Mouse (Mus musculus): ENCODE measurements around the gene Zbed4. TPM values are rescaled to one million over a fixed set of nuclear protein-coding genes. Genes with fewer than 3 reads are reported as not detected.

The Zbed4 gene
- polyA plus RNA-seq, 1 experiment = 10.9 TPM

DNA sequence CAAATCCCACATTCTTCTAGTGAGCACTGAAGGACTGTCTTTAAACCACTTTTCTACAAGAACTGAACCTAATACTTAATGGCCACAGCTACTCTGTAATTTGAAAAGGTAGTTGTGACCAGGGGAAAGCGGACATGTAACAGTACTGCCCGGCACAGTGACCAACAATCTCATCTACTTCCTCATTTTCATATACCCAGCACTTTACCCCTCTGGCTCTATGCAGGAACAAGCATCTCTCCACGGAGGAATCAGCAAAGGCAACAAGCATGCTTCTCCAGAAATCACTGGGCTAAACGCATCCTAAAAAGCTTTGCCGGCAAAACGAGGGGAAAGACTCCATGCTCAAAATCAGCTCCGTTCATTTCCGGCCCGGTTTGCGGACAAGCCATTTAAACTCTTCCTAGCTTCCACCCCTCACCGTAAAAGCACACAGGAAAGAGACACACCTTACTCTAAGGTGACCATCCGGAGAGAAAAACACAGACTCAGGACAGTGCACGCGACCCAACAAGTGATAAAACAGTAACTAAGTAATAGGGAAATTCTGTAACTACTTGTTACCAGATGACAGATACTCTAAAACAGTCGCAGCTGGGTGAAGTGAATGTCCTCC, 18.9 kb upstream of the Zbed4 start:
- no peak for TF ChIP-seq GATA1 (IDR thresholded peaks at IDR 0.05; ENCODE audit: low read length)

DNA sequence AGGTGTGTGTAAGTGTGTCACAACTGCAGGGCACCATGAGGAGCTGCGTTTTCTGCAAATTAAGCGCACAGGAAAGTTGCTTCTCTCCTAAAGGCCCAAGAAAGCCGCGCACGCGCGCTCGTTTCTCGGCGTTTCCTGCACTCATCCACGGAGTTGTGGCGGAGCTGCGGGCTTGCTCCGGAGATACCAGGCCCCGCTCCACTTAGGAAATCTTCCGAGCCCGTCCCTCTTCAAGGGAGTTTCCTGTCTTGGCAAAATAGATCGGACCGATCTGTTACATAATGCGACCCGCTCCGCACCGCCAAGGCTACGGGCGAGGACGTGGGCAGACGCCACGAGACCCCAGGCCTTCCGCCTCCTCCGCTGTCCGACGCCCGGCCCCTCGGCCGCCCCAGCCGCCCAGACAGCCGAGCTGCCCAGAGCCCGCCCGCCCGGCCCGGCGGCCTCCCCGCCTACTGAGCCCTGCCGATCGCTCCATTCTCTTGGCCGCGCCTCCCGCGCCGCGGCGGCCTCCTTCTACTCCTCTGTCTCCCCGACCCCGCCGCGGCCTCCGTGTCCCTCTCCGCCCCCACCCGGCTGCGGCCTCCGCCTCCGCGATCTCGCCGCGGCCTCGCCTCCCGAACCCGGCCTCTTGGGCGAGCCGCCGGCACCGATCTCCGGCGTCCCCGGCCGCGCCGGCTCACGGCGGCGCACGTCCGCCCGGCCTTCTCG, 18.3 kb upstream of the Zbed4 start:
- no peak for TF ChIP-seq GATA1 (IDR thresholded peaks at IDR 0.05; ENCODE audit: low read length)

DNA sequence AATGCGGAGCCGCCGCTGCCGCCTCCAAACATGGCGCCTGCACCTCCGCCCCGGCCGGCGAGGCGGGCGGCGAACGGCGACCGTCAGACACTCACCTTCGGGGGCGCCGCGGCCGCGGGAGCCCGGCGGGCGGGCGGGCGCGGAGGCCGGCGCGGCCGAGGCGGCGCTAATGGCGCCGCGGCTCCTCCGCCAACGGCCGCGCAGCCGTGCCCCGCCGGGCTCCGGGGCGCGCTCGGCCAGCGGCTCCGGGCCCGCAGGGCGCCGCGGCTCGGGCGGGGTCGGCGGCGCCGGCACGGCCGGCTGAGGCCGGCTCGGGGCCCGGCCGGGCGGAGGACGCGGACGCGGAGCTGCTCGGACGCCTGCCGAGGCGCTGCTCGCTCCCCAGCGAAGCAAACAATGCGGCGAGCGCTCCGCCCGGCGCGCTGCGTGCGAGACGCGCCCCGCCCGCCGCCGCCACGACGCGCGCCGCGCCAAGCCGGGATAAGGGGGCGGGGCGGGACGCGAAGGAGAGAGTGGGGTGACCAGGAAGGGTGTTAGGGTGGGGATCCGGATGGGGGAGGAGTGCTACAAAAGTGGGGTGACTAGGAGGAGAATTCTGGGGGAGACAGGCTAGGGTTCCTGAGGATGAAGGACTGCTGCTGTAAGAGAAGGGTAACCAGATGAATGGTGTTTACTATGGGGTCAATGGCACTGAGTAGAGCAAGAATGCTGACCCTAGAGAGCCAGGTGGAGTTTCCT, 17.5 kb upstream of the Zbed4 start, which contains the start of gene Brd1:
Gene Brd1, minus strand, starts transcription at position 400 of the 738 bp plus-strand sequence.
- TF ChIP-seq GATA1 (IDR thresholded peaks at IDR 0.05; ENCODE audit: low read length) = no peak

DNA sequence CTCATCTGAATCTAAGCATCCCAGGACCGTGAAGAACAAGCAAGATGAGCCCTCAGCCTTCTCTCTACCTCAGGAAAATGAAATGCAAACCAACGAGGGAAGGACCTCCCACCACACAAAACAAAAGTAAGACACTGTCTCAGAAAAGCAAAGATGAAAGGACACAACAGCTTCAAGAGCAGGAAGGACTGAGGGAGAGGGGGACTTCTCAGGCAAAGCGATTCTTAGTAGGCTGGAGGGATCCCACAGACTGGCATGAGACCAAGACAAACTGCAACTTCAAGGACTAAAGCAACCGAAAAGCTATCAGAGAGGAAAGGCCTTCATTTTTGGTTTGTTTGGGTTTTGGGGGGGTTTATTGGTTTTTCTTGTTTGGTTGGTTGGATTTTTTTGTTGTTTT, 15.3 kb upstream of the Zbed4 start:
- TF ChIP-seq GATA1 (IDR thresholded peaks at IDR 0.05; ENCODE audit: low read length) = no peak

DNA sequence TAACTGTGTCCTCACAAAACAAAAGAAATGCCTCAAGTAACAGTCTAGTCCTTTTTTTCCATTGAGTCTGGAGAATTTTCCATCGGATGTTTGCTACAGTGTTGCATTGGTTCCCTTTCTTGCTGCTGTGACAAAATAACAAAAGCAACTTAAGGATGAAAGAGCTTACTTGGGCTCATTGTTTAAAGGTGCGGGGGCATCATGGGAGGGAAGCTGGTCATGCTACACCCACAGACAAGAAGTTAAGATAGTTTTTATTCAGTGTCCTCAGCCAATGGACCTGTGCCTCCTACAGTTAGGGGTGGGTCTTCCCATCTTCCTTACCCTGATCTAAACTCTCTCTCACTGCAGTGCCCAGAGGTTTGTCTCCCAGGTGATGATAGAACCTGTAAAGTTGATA, 13.0 kb upstream of the Zbed4 start:
- TF ChIP-seq GATA1 (IDR thresholded peaks at IDR 0.05; ENCODE audit: low read length) = no peak

DNA sequence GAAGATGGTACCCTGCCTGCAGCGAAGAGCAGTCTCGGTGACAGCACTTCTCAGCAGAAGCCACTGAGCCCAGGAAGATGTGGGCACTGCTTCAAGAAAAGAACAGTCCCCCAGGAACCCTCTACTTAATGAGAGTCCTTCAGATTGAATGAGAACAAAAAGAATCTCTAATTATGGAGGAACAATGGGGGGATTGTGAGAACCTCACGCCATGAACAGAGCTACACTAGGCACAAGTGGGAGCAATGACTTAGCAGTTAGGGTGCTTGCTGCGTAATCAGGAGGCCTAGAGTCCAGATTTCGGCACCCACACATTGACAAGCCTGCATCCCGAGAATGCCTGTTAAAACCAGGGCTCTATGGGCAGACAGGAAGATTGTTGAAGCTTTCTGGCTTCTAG, 10.1 kb upstream of the Zbed4 start:
- TF ChIP-seq GATA1 (IDR thresholded peaks at IDR 0.05; ENCODE audit: low read length) = no peak

DNA sequence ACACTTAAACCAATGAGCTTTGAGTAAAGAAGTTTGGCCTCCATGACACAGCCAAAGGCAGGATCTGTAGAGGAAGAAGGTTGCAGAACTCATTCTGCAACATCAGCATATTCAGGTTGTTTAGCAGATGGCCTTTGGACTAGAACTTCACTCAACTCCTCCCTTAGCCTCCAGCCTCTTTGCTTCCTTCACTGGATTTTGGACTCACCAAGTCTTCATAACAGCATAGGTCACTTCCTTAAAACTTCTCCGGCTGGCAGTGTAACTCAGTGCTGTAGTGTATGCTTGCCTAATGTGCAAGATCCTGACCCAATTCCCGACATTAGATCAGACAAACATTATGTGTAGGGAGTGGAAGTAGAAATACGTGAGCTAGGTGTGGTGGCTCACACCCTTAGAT, 6.1 kb upstream of the Zbed4 start:
- TF ChIP-seq GATA1 (IDR thresholded peaks at IDR 0.05; ENCODE audit: low read length) = no peak

DNA sequence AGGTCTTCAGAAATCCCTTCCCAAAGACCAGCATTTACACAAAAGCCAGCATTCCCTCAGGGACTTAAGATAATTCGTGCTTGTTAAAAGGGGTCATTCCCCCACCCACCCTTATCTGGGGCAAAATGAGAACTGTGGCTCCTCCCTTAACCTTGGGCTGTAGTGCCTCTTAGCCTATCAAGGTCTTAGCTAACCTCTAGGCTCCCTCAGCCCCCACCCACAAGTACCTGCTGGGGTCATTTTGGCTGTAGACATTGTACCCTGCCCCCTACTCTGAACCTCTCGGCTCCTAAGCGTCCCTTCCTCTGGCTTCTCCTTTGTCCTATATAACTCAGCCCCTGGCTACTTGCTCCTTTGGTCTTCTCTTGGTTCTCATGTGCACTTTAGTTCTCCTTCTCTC, 5.5 kb upstream of the Zbed4 start:
- no peak for TF ChIP-seq GATA1 (IDR thresholded peaks at IDR 0.05; ENCODE audit: low read length)

DNA sequence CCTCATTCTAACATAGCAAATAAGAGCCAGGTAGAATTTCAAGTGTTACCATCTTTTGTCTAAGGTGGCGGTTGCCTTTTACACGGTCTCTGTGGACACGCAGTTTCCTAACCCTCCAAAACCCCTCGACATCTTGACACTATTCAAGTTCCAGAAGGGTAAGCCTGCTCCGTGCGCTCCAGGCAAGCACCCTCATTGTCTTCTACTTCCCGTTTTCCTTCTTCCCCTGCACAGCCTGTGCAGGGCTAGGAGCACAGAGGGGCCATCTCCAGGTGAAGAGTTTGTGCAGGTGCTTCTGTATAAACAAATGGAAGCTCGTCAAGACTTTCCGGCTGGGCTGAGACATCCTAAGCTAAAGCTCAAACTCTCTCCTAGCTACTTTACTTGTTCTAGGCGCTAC, 1.4 kb upstream of the Zbed4 start:
- TF ChIP-seq GATA1 (IDR thresholded peaks at IDR 0.05; ENCODE audit: low read length) = no peak

DNA sequence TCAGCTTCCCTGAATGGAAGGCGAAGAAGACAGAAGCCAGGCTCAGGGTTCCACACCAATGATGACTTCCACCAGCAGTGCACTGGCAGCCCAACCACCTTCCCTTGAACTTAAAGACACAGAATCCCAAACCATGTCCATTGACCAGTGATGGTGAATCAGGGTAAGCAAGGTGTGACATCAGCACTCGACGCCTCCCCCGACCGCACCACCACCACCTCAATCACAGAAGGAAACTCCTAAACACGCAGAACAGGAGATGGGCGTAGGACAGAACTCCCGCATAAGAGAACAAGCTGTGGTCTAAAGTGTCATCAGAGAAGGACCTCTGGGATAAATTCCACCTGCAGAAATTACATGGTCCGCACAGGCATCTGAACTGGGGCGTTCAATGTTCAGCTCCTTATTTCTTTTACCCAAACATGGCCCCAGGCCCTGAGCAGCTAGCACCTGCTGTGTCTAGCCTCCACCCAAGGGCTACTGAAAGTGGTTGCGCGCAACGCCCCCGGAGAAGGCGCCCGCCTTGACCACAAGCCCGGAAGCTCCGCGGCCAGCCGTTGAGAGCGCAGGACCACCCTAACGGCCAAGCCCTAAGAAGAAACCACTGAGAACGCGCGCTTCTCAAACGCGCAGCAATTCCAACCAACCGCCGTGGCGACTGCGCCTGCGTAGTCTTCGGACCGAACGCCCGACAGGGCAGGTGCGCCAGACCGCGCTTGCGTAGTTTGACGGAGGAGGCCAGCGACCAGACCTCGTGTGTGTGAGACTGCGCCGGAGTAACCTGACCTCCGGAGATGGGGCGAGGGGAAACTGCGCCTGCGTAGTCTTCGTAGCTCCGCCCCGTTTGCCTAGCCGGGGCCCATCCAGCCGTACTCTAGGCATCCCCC, 540 bp upstream of the Zbed4 start:
- no peak for TF ChIP-seq GATA1 (IDR thresholded peaks at IDR 0.05; ENCODE audit: low read length)

DNA sequence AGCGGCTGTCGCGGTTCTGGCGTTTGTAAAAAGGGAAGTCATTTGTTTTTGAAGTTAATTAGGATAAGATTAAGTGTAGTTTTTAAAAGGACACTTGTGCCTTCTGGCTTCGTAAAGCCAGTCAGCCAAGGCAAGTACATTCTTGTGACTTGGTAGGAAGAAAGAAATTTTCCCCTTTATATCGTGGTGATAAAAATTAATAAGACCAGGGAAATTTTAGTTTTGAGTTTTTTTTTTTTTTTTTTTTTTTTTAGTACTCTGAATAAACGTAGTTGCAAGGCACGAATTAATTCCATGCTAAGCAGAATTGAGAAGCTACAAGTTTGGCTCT, 908 bp downstream of the Zbed4 start:
- no peak for TF ChIP-seq GATA1 (IDR thresholded peaks at IDR 0.05; ENCODE audit: low read length)

DNA sequence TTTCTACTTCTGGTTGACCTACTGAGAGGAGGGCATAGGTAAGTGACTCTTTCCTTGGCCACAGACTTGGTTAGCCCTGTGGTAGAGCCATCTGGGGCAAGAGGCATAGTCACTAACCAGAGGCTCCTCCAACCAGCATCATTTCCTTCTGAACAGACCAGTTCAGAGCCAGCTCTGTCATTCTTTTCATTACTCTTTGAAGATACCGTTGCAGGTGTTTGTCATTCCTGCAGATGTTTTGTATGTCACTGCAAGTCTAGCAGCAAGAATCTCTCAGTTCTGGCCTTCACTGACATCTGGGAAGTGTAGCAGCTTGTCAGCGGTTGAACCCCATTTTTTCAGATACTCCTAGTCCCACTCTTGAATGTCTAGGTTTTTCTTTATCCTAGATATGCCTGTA, 3.4 kb downstream of the Zbed4 start:
- TF ChIP-seq GATA1 (IDR thresholded peaks at IDR 0.05; ENCODE audit: low read length) = no peak

DNA sequence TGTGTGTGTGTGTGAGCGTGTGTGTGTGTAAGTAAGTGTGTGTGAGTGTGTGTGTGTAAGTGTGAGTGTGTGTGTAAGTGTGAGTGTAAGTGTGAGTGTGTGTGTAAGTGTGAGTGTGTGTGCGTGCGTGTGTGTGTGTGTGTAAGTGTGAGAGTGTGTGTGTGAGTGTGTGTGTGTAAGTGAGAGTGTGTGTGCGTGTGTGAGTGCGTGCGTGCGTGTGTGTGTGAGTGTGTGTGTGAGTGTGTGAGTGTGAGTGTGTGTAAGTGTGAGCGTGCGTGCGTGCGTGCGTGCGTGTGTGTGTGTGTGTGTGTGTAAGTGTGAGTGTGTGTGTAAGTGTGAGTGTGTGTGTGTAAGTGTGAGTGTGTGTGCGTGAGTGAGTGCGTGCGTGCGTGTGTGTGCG, 4.3 kb downstream of the Zbed4 start:
- no peak for TF ChIP-seq GATA1 (IDR thresholded peaks at IDR 0.05; ENCODE audit: low read length)

DNA sequence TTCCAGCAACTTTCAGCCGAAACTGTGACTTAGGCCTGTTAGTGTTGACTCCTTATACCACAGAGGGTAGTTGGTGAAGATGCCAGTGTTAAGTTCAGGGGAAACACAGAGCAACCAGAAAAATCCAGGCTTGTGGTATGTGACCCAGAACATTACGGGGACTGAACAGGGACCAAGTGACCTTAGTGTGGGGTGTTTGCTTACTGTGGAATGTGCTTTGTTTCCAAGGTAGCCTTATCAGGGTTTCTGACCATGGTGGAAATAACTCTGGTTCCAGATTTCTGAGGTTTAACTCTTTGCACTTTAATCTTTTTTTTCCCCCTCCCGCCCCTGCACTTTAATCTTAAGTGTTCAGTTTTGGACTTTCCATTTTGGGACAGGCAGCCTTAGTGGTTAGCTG, 6.6 kb downstream of the Zbed4 start:
- no peak for TF ChIP-seq GATA1 (IDR thresholded peaks at IDR 0.05; ENCODE audit: low read length)

DNA sequence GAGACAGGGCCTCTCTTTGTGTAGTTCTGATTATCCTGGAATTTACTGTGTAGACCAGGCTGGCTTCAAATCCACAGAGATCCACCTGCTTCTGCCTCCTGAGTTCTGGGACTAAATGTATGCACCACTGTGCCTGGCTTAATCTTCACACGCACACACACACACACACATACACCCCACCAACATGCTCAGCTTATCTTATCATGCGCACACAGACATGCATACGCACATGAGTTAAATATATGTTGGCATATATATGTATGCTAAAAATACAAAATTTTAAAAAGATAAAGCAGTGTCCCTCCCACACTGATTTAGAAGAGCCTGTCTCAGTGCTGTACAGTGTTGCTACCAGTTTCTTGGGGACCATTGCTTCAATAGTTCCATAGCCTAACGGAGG, 10.1 kb downstream of the Zbed4 start:
- TF ChIP-seq GATA1 (IDR thresholded peaks at IDR 0.05; ENCODE audit: low read length) = no peak

DNA sequence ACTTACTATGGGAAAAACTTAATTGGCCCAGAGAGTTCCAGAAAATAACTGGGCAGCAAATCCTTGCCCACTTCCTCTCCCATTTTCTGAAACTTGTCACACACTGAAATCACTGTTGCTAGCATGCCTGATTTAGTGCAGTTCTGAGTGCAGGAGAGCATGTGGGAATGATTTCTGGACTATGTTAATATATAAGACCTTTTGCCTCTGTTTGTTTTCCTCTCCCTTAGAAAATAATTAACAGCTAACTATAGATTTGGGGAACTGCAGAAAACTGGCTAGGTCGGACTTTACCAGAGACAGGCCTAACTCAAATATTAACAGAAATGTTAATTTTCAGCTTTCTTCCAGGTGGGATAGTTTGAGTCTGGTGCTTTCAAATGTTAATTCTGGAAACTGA, 17.1 kb downstream of the Zbed4 start:
- no peak for TF ChIP-seq GATA1 (IDR thresholded peaks at IDR 0.05; ENCODE audit: low read length)
